Mouse (Mus musculus) heart, postnatal 25 days (tissue): ENCODE results near the gene Zfhx3. TPM values are rescaled to one million over a fixed set of nuclear protein-coding genes. Genes with fewer than 3 reads are reported as not detected.

Experiments
- DNase-seq: peaks from one replicate; pipeline ENCODE4 v3.0.0; 2022; ENCODE audit warnings: low spot score
- intact Hi-C: fragments of 180-260 bp; cut with DNase I; formaldehyde crosslinking; loops from one replicate; pipeline ENCODE4 v1.15.1; 2025
- total RNA-seq, 2 experiments: library from RNA; stranded (reverse); gene quantifications; 2 replicates each; pipeline ENCODE4 v1.2.3; 2021

Gene Zfhx3
- total RNA-seq, 2 experiments from 2014 or later = 6.0 to 8.2 TPM

DNA sequence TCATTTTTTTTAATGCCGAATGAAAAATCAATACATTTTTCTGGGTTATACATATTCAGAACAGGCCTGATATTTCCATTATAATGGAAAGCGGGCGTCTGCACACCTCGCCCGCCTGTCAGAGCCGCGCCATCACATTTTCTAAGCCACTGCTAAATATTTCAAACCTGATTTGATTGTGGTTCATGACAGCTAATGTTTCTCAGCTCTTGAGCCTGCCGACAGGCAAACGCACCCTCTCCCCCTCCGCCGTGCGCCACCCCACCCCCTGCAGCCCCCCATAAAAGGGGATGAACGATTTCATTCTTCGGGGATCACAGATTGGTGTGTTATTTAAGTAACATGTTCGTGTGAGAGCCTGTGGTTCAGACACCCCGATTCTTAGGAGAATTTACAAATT, 966.1 kb downstream of the Zfhx3 start:
- no peak for DNase-seq
- intact Hi-C loops = no loop called here

- intact Hi-C loops = no loop called here
- no peak for DNase-seq
Observed at GRCm38 (mm10) chr8:108909035-108909434, 966.6 kb downstream of the Zfhx3 start.

DNA sequence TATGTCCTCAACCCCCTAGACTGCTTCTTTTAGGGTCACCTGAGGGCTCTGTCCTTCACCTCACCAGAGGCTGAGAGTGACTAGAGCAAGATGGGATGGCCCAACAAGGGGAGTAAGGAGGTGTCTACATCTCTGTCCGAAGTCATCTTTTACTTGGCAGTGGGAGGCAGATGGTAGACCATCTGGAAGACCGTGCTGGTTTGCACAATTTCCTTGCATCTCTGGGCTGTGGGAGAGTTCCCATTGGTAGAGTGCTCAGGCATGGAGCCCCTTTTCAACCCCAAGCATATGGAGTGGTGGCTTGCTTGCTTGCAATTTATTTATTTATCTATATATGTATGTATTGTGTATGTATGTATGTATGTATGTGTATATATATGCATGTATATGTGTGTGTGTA, 967.0 kb downstream of the Zfhx3 start:
- intact Hi-C loops = no loop called here

DNA sequence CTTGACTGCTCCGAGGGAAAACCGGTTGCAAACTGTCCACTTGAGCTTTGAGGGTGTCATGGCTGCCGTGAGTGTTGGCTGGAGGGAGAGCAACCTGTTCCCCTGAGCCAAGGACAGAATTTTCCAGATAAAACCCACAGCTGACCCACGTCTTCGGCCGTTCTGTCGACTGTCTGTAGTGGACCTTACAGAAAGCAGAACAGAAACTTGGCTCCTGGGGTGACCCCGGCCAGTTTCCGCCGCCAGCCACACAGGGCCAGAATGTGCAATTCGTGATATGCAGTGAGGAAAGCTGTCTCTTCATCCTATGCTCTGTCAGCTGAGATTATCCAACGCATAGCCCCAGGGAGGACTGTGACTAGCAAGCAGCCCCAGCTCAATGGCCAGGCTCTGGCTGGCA, 968.4 kb downstream of the Zfhx3 start:
- intact Hi-C loops = loop anchor here (1.0 to 5.0 kb wide), 4 partner anchors 25 to 337 kb away; no protein-coding TSS in a partner anchor
- DNase-seq = no peak

More for the DNA sequence above, 967.0 kb downstream of the Zfhx3 start:
- DNase-seq = no peak

- intact Hi-C loops = loop anchor here (1.0 to 5.0 kb wide), 4 partner anchors 25 to 337 kb away; no protein-coding TSS in a partner anchor
- DNase-seq = peak; percentile 61
Observed at GRCm38 (mm10) chr8:108911511-108911910, 969.1 kb downstream of the Zfhx3 start.

DNA sequence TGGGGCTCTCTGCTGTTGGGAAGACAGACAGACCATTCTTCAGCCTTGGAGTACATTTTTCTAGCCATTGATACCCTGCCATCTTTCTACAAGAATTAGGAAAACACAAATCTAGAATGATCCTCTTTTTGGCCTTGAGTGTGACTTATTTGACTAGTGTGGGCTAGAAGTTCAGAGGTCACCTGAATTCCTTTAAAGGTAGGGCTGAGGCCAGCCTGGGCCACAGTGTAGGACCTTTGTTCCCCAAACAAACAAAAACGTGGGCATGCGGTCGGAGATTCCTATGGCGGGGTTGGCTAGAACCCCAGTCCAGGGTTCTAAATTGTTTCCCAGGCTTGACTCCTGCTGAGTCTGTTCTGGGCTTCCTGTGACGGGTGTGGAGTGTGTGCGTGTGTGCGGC, 970.6 kb downstream of the Zfhx3 start:
- intact Hi-C loops = loop anchor here (5.0 kb wide), 2 partner anchors 126 to 206 kb away; no protein-coding TSS in a partner anchor
- DNase-seq = no peak

DNA sequence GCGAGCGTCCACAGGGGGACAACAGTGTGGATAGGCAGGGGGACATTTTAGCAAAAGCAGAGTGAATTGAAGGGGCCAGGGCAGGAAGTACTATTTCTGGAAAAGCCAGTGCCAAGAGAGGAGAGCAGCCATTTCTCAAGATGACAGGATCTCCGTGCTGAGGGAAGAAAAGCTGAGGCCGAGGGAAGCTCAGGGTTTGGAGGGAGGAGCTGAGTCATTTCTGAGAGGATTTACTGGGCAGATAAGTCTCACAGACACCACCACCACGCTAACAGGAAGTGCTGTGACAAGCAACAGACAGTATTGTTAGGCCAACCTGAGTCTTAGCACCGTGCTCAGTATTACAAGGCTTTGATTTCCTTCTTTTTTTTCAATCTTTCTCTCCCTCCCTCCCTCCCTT, 973.0 kb downstream of the Zfhx3 start:
- no peak for DNase-seq
- intact Hi-C loops = no loop called here

- intact Hi-C loops = no loop called here
Observed at GRCm38 (mm10) chr8:108915876-108916275, 973.4 kb downstream of the Zfhx3 start.

GRCm38 (mm10) chr8:108920151-108920550, 977.7 kb downstream of the Zfhx3 start:
- intact Hi-C loops = loop anchor here (10.0 kb wide), 1 partner anchor 265 kb away; no protein-coding TSS in a partner anchor
- DNase-seq = no peak

More at GRCm38 (mm10) chr8:108915876-108916275, 973.4 kb downstream of the Zfhx3 start:
- DNase-seq = no peak

DNA sequence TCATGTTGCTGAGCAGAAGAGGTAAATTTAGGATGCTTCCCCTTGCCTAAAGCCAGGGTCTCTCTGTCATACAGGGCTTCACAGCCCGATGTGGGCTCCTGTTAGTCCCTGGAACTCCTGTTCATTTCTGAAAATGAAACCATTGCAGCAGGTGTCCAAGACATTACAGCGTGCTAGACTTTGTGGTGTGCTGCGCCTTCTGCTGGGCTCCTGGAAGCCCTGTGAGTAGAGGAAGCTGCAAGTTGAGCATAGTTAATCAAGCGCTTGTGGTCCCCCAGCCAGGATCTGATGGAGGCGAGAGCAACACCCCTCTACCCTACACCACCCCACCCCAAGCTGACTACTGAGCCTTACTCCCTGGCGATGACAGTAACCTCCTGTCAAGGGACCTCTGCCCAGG, 980.7 kb downstream of the Zfhx3 start:
- no peak for DNase-seq
- intact Hi-C loops = loop anchor here (10.0 kb wide), 1 partner anchor 262 kb away; no protein-coding TSS in a partner anchor

GRCm38 (mm10) chr8:108924526-108924925, 982.1 kb downstream of the Zfhx3 start:
- DNase-seq = no peak
- intact Hi-C loops = loop anchor here (10.0 kb wide), 1 partner anchor 260 kb away; no protein-coding TSS in a partner anchor

DNA sequence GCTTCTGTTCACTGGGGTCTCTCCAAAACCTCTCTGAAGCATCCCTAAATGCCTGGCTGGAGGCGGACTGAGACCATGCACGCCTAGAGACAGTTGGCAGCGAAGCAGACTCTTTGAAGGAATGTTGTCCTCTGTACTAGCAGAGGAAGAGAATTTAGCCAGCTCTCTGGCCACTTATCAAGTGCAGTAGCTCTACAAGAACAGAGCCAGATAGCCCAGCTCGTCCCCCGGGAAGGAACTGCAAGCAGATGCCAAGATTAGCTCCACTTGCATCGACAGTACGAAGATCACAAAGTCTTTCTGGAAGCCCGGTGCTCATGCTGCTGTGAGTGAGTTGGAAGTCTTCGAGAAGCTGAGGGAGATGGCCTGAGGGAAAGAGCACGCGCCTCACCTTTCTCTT, 983.7 kb downstream of the Zfhx3 start:
- intact Hi-C loops = loop anchor here (10.0 kb wide), 1 partner anchor 259 kb away; no protein-coding TSS in a partner anchor
- DNase-seq = peak; percentile 53

- intact Hi-C loops = no loop called here
Observed at GRCm38 (mm10) chr8:108930635-108931034, 988.2 kb downstream of the Zfhx3 start.

GRCm38 (mm10) chr8:108931837-108932236, 989.4 kb downstream of the Zfhx3 start:
- no peak for DNase-seq
- intact Hi-C loops = no loop called here

More at GRCm38 (mm10) chr8:108930635-108931034, 988.2 kb downstream of the Zfhx3 start:
- no peak for DNase-seq

GRCm38 (mm10) chr8:108932729-108933128, 990.3 kb downstream of the Zfhx3 start:
- intact Hi-C loops = no loop called here
- no peak for DNase-seq

GRCm38 (mm10) chr8:108935834-108936694, 993.6 kb downstream of the Zfhx3 start:
- intact Hi-C loops = no loop called here
- DNase-seq = no peak

DNA sequence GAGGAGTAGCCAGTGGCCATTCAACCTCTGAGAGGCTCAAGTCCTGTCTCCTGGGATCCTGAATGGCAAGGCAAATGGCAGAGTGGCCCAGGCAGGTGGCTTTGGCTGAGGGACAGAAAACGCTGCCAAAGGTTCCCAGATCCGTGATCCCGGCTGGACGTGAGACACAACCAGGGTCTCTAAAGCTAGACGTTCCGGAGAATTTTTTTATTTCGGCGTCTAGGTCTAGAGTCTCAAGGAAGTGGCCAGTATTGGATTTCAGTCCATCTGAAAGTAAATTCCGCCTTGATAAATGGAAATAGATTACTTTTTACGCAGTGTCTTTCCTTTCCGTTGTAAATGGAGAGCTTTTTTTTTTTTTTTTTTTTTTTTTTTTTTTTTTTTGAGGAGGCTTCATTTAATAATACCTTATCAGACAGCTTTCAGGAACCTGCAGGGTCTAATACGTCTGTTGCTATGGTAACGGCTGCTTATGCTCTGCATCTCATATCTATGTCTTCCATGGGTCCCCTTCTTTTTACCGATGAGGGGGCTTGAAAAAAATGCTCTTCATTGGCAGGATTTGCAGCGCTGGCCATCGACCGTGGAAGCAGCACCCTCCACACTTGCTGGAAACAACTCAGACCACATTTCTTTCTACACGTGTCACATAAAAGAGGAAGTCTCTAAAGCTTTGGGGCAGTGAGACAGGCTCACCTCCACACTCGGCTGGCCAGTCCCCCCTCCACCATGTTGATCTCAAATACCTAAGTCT, 994.4 kb downstream of the Zfhx3 start:
- DNase-seq = no peak
- intact Hi-C loops = no loop called here

GRCm38 (mm10) chr8:108937904-108938455, 995.5 kb downstream of the Zfhx3 start:
- intact Hi-C loops = no loop called here
- no peak for DNase-seq

DNA sequence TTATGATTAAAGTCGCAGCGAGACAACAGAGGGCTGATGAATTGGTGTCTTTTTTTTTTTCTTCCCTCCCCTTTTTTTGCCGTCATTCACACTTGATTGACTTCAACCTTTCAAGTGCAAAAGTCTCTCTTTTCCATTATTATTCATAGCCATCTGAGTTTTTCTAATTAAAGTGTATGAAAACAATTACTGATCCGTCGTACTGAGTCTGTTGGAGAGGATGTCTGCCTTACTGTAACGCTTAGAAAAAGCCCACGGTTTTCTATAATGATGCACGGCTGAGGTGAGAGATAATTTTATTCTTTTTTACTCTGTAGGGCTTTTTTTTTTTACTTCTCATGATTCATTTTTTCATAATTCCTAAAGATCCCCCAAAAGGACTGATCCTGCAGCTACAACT, 1000.2 kb downstream of the Zfhx3 start:
- intact Hi-C loops = no loop called here
- DNase-seq = no peak

DNA sequence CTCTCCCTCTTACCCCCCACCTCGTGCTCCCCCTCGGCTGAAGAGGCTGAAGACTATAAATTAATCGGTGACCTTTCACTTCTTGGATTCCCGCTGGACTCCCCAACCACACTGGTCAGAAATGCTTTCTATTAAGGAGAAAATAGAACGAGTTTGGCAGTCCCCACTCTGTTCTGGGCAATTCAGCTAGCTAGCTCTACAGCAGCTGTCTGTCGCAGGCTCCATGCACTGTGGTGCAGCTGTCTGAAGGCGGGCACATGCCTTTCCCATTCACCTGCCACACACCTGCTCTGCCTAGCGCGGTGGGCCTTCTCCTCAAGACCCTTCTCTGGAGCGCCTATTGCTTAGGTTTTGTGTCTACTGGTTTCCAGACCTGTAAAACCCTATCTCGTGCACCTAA, 1000.7 kb downstream of the Zfhx3 start:
- no peak for DNase-seq
- intact Hi-C loops = no loop called here
